Mouse (Mus musculus): ENCODE results near the gene Tfeb.

- TF ChIP-seq POLR2A (IDR thresholded peaks at IDR 0.05; ENCODE audit: low read depth, low read length) = no peak
- no peak for TF ChIP-seq CTCF (IDR thresholded peaks at IDR 0.05; ENCODE audit: borderline replicate concordance, insufficient read depth, low read length)
Measured at GRCm38 (mm10) chr17:47812200-47812599, 75.4 kb downstream of the Tfeb start.
